Mouse (Mus musculus): Measurements from ENCODE around the gene Bcl9. TPM values are rescaled to one million over a fixed set of nuclear protein-coding genes. Genes with fewer than 3 reads are reported as not detected.

Bcl9 gene
- polyA plus RNA-seq, 1 experiment: 15.2 TPM

- TF ChIP-seq CTCF (IDR thresholded peaks at IDR 0.05; ENCODE audit: extremely low read depth, insufficient read depth, insufficient read length, insufficient replicate concordance): no peak
- TF ChIP-seq POLR2A (IDR thresholded peaks at IDR 0.05; ENCODE audit: low read depth, low read length): no peak
- H3K27me3 ChIP-seq (ENCODE audit: control insufficient read depth, insufficient read depth, low read length): no peaks in the 10 kb centered on the region
- H3K4me3 ChIP-seq (ENCODE audit: extremely low read depth, insufficient read depth, insufficient read length): no peak overlapping the region
- H3K4me1 ChIP-seq (ENCODE audit: control insufficient read depth, insufficient read depth, insufficient read length): no peaks in the 10 kb centered on the region
- no peak for DNase-seq (ENCODE audit: low read depth in 1 of 2, low spot score in 2 of 2)
- 92% methylated on average over 15 of the region's 15 CpGs for WGBS
- peak overlapping the region; percentile 45; the same call in 1 of the 2 replicates for H3K27ac ChIP-seq (ENCODE audit: insufficient read depth, low read length)
- H3K36me3 ChIP-seq (ENCODE audit: control insufficient read depth, insufficient read depth, low read length): no peaks in the 10 kb centered on the region
Measured at GRCm38 (mm10) chr3:97274516-97275230, 23.0 kb downstream of the Bcl9 start.

GRCm38 (mm10) chr3:97273876-97274275 is 23.8 kb downstream of the Bcl9 start:
- WGBS: 68% methylated on average over 5 of the region's 5 CpGs
- Histone ChIP-seq H3K4me3 (ENCODE audit: extremely low read depth, insufficient read depth, insufficient read length) (no peak overlapping the region), H3K27me3 (ENCODE audit: control insufficient read depth, insufficient read depth, low read length) (no peaks in the 10 kb centered on the region), H3K36me3 (ENCODE audit: control insufficient read depth, insufficient read depth, low read length) (no peaks in the 10 kb centered on the region), H3K27ac (ENCODE audit: insufficient read depth, low read length) (peak overlapping the region; percentile 45; the same call in 1 of the 2 replicates), H3K4me1 (ENCODE audit: control insufficient read depth, insufficient read depth, insufficient read length) (no peaks in the 10 kb centered on the region)
- no peak for TF ChIP-seq POLR2A (IDR thresholded peaks at IDR 0.05; ENCODE audit: low read depth, low read length)
- no peak for TF ChIP-seq CTCF (IDR thresholded peaks at IDR 0.05; ENCODE audit: extremely low read depth, insufficient read depth, insufficient read length, insufficient replicate concordance)
- DNase-seq (ENCODE audit: low read depth in 1 of 2, low spot score in 2 of 2): peak in 1 of 2 experiments; percentile 23

GRCm38 (mm10) chr3:97265667-97266415 is 31.9 kb downstream of the Bcl9 start:
- no peak for DNase-seq (ENCODE audit: low read depth in 1 of 2, low spot score in 2 of 2)
- TF ChIP-seq CTCF (IDR thresholded peaks at IDR 0.05; ENCODE audit: extremely low read depth, insufficient read depth, insufficient read length, insufficient replicate concordance) (no peak), POLR2A (IDR thresholded peaks at IDR 0.05; ENCODE audit: low read depth, low read length) (no peak)
- Histone ChIP-seq H3K27ac (ENCODE audit: insufficient read depth, low read length) (no peak overlapping the region), H3K36me3 (ENCODE audit: control insufficient read depth, insufficient read depth, low read length) (no peaks in the 10 kb centered on the region), H3K27me3 (ENCODE audit: control insufficient read depth, insufficient read depth, low read length) (no peaks in the 10 kb centered on the region), H3K4me3 (ENCODE audit: extremely low read depth, insufficient read depth, insufficient read length) (no peak overlapping the region), H3K4me1 (ENCODE audit: control insufficient read depth, insufficient read depth, insufficient read length) (no peaks in the 10 kb centered on the region)
- 89% methylated on average over 15 of the region's 15 CpGs for WGBS

GRCm38 (mm10) chr3:97262235-97262634 is 35.5 kb downstream of the Bcl9 start:
- Histone ChIP-seq H3K27ac (ENCODE audit: insufficient read depth, low read length) (no peak overlapping the region), H3K27me3 (ENCODE audit: control insufficient read depth, insufficient read depth, low read length) (no peaks in the 10 kb centered on the region), H3K36me3 (ENCODE audit: control insufficient read depth, insufficient read depth, low read length) (no peaks in the 10 kb centered on the region), H3K4me3 (ENCODE audit: extremely low read depth, insufficient read depth, insufficient read length) (no peak overlapping the region), H3K4me1 (ENCODE audit: control insufficient read depth, insufficient read depth, insufficient read length) (no peaks in the 10 kb centered on the region)
- no peak for TF ChIP-seq CTCF (IDR thresholded peaks at IDR 0.05; ENCODE audit: extremely low read depth, insufficient read depth, insufficient read length, insufficient replicate concordance)
- TF ChIP-seq POLR2A (IDR thresholded peaks at IDR 0.05; ENCODE audit: low read depth, low read length): no peak
- WGBS: 88% methylated on average over 1 of the region's 1 CpGs
- DNase-seq (ENCODE audit: low read depth in 1 of 2, low spot score in 2 of 2): no peak

- TF ChIP-seq CTCF (IDR thresholded peaks at IDR 0.05; ENCODE audit: extremely low read depth, insufficient read depth, insufficient read length, insufficient replicate concordance): no peak
- TF ChIP-seq POLR2A (IDR thresholded peaks at IDR 0.05; ENCODE audit: low read depth, low read length): no peak
- no peak for DNase-seq (ENCODE audit: low read depth in 1 of 2, low spot score in 2 of 2)
- no peak overlapping the region for H3K27ac ChIP-seq (ENCODE audit: insufficient read depth, low read length)
- no peaks in the 10 kb centered on the region for H3K36me3 ChIP-seq (ENCODE audit: control insufficient read depth, insufficient read depth, low read length)
- H3K4me3 ChIP-seq (ENCODE audit: extremely low read depth, insufficient read depth, insufficient read length): no peak overlapping the region
- no peaks in the 10 kb centered on the region for H3K27me3 ChIP-seq (ENCODE audit: control insufficient read depth, insufficient read depth, low read length)
- H3K4me1 ChIP-seq (ENCODE audit: control insufficient read depth, insufficient read depth, insufficient read length): peaks cover 10% of the 10 kb centered on the region
- 41% methylated on average over 9 of the region's 9 CpGs for WGBS
Measured at GRCm38 (mm10) chr3:97255706-97256339, 41.9 kb downstream of the Bcl9 start.

GRCm38 (mm10) chr3:97254861-97255465 is 42.8 kb downstream of the Bcl9 start:
- no peak for TF ChIP-seq CTCF (IDR thresholded peaks at IDR 0.05; ENCODE audit: extremely low read depth, insufficient read depth, insufficient read length, insufficient replicate concordance)
- TF ChIP-seq POLR2A (IDR thresholded peaks at IDR 0.05; ENCODE audit: low read depth, low read length): no peak
- no peak for DNase-seq (ENCODE audit: low read depth in 1 of 2, low spot score in 2 of 2)

More at GRCm38 (mm10) chr3:97254861-97255465, 42.8 kb downstream of the Bcl9 start:
- no peak overlapping the region for H3K27ac ChIP-seq (ENCODE audit: insufficient read depth, low read length)
- no peak overlapping the region for H3K4me3 ChIP-seq (ENCODE audit: extremely low read depth, insufficient read depth, insufficient read length)
- WGBS: 17% methylated on average over 5 of the region's 5 CpGs
- H3K36me3 ChIP-seq (ENCODE audit: control insufficient read depth, insufficient read depth, low read length): no peaks in the 10 kb centered on the region
- peaks cover 10% of the 10 kb centered on the region for H3K4me1 ChIP-seq (ENCODE audit: control insufficient read depth, insufficient read depth, insufficient read length)
- no peaks in the 10 kb centered on the region for H3K27me3 ChIP-seq (ENCODE audit: control insufficient read depth, insufficient read depth, low read length)

Data from spleen, adult 2 months (tissue).